Mouse (Mus musculus) monocyte, adult 2 months (primary cell): ENCODE data around the gene Camk2g.

Experiments used
- DNase-seq, 2 experiments: peaks; one replicate each; pipeline ENCODE4 v3.0.0; 2022; ENCODE audit warnings: low spot score in 2 of 2, low read depth in 1 of 2

The Camk2g gene

GRCm38 (mm10) chr14:20793758-20794531, at the start of gene Camk2g:
Gene Camk2g (minus strand): TSS chr14:20794088.
- peak; percentile 36 to 60 for DNase-seq

GRCm38 (mm10) chr14:20842629-20843028, 48.7 kb upstream of the Camk2g start:
- no peak for DNase-seq

- DNase-seq = no peak
Observed at GRCm38 (mm10) chr14:20841526-20841925, 47.6 kb upstream of the Camk2g start.

GRCm38 (mm10) chr14:20837681-20838080, 43.8 kb upstream of the Camk2g start:
- DNase-seq = no peak

GRCm38 (mm10) chr14:20836905-20837376, 43.1 kb upstream of the Camk2g start:
- no peak for DNase-seq

GRCm38 (mm10) chr14:20836171-20836904, 42.5 kb upstream of the Camk2g start, which contains the start of gene Plau:
Gene Plau (plus strand): TSS chr14:20836660.
- DNase-seq = peak in 1 of 2 experiments; percentile 6

GRCm38 (mm10) chr14:20834136-20834535, 40.2 kb upstream of the Camk2g start:
- no peak for DNase-seq

- no peak for DNase-seq
Observed at GRCm38 (mm10) chr14:20833525-20833924, 39.6 kb upstream of the Camk2g start.

- no peak for DNase-seq
Observed at GRCm38 (mm10) chr14:20831915-20832314, 38.0 kb upstream of the Camk2g start.

- DNase-seq = no peak
Observed at GRCm38 (mm10) chr14:20831141-20831910, 37.4 kb upstream of the Camk2g start.

- peak in 1 of 2 experiments; percentile 10 for DNase-seq
Observed at GRCm38 (mm10) chr14:20829523-20830366, 35.9 kb upstream of the Camk2g start.

- no peak for DNase-seq
Observed at GRCm38 (mm10) chr14:20828524-20828923, 34.6 kb upstream of the Camk2g start.

- no peak for DNase-seq
Observed at GRCm38 (mm10) chr14:20827491-20827890, 33.6 kb upstream of the Camk2g start.

- DNase-seq = no peak
Observed at GRCm38 (mm10) chr14:20827061-20827460, 33.2 kb upstream of the Camk2g start.

- DNase-seq = no peak
Observed at GRCm38 (mm10) chr14:20825516-20825915, 31.6 kb upstream of the Camk2g start.

GRCm38 (mm10) chr14:20824517-20824916, 30.6 kb upstream of the Camk2g start:
- DNase-seq = no peak

- DNase-seq = no peak
Observed at GRCm38 (mm10) chr14:20815448-20815847, 21.6 kb upstream of the Camk2g start.

GRCm38 (mm10) chr14:20811779-20812406, 18.0 kb upstream of the Camk2g start:
- no peak for DNase-seq

GRCm38 (mm10) chr14:20811236-20811635, 17.3 kb upstream of the Camk2g start:
- DNase-seq = no peak

- no peak for DNase-seq
Observed at GRCm38 (mm10) chr14:20809820-20810219, 15.9 kb upstream of the Camk2g start.
